Mouse (Mus musculus): ENCODE results near the gene Abcc3. TPM values are rescaled to one million over a fixed set of nuclear protein-coding genes. Genes with fewer than 3 reads are reported as not detected.
A peak's percentile ranks its signal among the peaks of the same experiment; 100 is the strongest.

Abcc3 gene
- total and polyA plus RNA-seq, 2 experiments from 2014 or later: 1.0 to 4.5 TPM

- 92% methylated on average over 10 of the region's 10 CpGs for WGBS
- Histone ChIP-seq H3K4me3 (ENCODE audit: low read length) (no peak overlapping the region), H3K4me2 (ENCODE audit: low read depth, low read length) (no peak overlapping the region), H3K9ac (replicated peaks; ENCODE audit: low read length) (no peak overlapping the region), H3K4me1 (ENCODE audit: insufficient read depth, low read length) (0 out of 2 replicates have a peak, but pooled peaks cover 4% of the 10 kb centered on the region), H3K36me3 (ENCODE audit: insufficient read depth, low read length) (no peaks in the 10 kb centered on the region), H3K9me3 (ENCODE audit: low read length) (no peaks in the 10 kb centered on the region), H3K27ac (no peak overlapping the region), H3K27me3 (ENCODE audit: insufficient read depth, low read length) (no peaks in the 10 kb centered on the region; the same call in 1 of the 2 replicates)
- DNase-seq (ENCODE audit: low spot score) (no peak), ATAC-seq (no peak)
- TF ChIP-seq CTCF (IDR thresholded peaks at IDR 0.05; ENCODE audit: low read depth): no peak
Observed at GRCm38 (mm10) chr11:94391661-94392060, 1.1 kb downstream of the Abcc3 start.

GRCm38 (mm10) chr11:94390825-94391224 lies 2.0 kb downstream of the Abcc3 start:
- DNase-seq (ENCODE audit: low spot score) (no peak), ATAC-seq (no peak)
- Histone ChIP-seq H3K9ac (replicated peaks; ENCODE audit: low read length) (no peak overlapping the region), H3K4me3 (ENCODE audit: low read length) (no peak overlapping the region), H3K27ac (no peak overlapping the region), H3K36me3 (ENCODE audit: insufficient read depth, low read length) (no peaks in the 10 kb centered on the region), H3K4me2 (ENCODE audit: low read depth, low read length) (no peak overlapping the region), H3K4me1 (ENCODE audit: insufficient read depth, low read length) (peaks cover 11% of the 10 kb centered on the region), H3K27me3 (ENCODE audit: insufficient read depth, low read length) (no peaks in the 10 kb centered on the region; the same call in 1 of the 2 replicates), H3K9me3 (ENCODE audit: low read length) (no peaks in the 10 kb centered on the region)
- 92% methylated on average over 6 of the region's 6 CpGs for WGBS
- TF ChIP-seq CTCF (IDR thresholded peaks at IDR 0.05; ENCODE audit: low read depth): no peak

DNA sequence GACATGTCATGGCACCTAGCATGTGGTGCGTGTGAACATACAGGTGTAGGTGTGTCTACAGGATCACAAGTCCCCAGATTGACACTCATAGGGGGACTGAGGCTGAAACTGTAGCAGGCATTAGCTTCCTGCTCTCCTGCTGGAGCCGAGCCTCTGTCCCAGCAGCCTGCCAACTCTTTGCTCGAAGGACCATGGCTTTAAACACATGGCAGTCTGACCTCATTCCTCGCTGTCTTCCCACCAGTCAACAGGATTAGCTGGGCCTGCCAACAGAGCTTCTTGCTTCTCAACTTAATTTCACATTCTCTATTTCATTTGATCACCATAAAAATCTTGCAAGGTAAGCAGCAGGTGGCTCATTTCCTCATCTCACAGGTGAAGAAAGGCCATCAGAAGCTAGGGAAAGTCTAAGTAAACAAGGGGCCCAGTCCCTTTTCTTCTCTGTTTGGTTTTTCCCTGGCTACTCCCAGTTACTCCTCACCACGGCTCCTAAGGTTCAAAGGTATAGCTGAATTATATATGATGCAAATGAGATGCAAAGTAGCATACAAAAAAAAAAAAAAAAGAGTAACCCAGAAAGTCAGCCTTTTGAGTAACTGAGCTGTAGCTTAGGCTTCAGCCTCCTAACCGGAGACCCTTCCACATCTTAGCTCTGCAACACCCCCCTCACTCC lies 2.9 kb downstream of the Abcc3 start:
- H3K36me3 ChIP-seq (ENCODE audit: insufficient read depth, low read length): no peaks in the 10 kb centered on the region
- H3K9me3 ChIP-seq (ENCODE audit: low read length): no peaks in the 10 kb centered on the region
- ATAC-seq: no peak

DNA sequence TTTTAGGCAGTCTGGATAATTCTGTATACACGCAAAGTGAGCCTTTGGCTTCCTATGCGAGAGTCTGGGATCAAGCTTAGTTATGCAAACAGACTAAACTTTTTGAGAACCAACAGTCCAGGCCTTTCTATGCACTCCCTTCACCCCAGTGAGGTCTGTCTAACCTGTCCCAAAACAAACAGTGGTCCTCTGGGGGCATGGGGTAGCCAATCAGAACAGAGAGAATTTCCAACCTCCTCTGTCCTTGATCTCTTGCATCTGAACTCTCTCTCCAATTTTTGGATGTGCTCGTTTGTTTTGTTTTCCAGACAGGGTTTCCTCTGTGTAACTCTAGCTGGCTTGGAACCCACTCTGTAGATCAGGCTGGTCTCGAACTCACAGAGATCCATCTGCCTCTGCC lies 3.8 kb downstream of the Abcc3 start:
- no peak overlapping the region for H3K4me2 ChIP-seq (ENCODE audit: low read depth, low read length)

More for the DNA sequence above, 2.9 kb downstream of the Abcc3 start:
- no peak for DNase-seq (ENCODE audit: low spot score)
- H3K27ac ChIP-seq: no peak overlapping the region
- WGBS: 57% methylated on average over 6 of the region's 6 CpGs
- H3K9ac ChIP-seq (replicated peaks; ENCODE audit: low read length): no peak overlapping the region
- no peaks in the 10 kb centered on the region; the same call in 1 of the 2 replicates for H3K27me3 ChIP-seq (ENCODE audit: insufficient read depth, low read length)
- H3K4me3 ChIP-seq (ENCODE audit: low read length): no peak overlapping the region
- H3K4me1 ChIP-seq (ENCODE audit: insufficient read depth, low read length): peaks cover 11% of the 10 kb centered on the region
- TF ChIP-seq CTCF (IDR thresholded peaks at IDR 0.05; ENCODE audit: low read depth): no peak
- H3K4me2 ChIP-seq (ENCODE audit: low read depth, low read length): no peak overlapping the region

DNA sequence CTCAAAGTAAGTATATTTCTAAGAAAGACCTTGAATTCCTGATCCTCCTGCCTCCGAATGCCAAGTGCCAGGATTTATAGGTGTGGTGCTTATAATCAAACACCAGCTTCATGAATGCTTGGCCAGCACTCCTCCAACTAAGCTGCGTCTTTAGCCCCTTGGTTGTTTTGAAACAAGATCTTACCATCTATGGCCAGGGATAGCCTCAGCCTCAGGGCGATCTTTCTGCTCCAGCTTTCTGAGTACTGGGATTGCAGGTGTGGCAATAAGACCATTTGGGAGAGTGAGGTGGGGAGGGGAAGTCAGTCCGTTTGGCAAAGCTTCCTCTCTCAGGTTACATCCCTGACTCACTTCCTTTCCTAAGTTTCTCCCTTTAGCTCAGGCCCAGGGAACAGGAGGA lies 5.0 kb downstream of the Abcc3 start:
- no peak overlapping the region for H3K4me3 ChIP-seq (ENCODE audit: low read length)
- DNase-seq (ENCODE audit: low spot score) (no peak), ATAC-seq (no peak)
- no peak overlapping the region for H3K9ac ChIP-seq (replicated peaks; ENCODE audit: low read length)
- H3K36me3 ChIP-seq (ENCODE audit: insufficient read depth, low read length): no peaks in the 10 kb centered on the region
- H3K9me3 ChIP-seq (ENCODE audit: low read length): no peaks in the 10 kb centered on the region
- no peak for TF ChIP-seq CTCF (IDR thresholded peaks at IDR 0.05; ENCODE audit: low read depth)
- no peaks in the 10 kb centered on the region; the same call in 1 of the 2 replicates for H3K27me3 ChIP-seq (ENCODE audit: insufficient read depth, low read length)
- peaks cover 10% of the 10 kb centered on the region for H3K4me1 ChIP-seq (ENCODE audit: insufficient read depth, low read length)
- 87% methylated on average over 4 of the region's 4 CpGs for whole genome bisulfite sequencing
- H3K27ac ChIP-seq: no peak overlapping the region
- no peak overlapping the region for H3K4me2 ChIP-seq (ENCODE audit: low read depth, low read length)

More for the DNA sequence above, 3.8 kb downstream of the Abcc3 start:
- no peak overlapping the region for H3K27ac ChIP-seq
- H3K9ac ChIP-seq (replicated peaks; ENCODE audit: low read length): no peak overlapping the region
- ATAC-seq (no peak), DNase-seq (ENCODE audit: low spot score) (no peak)
- TF ChIP-seq CTCF (IDR thresholded peaks at IDR 0.05; ENCODE audit: low read depth): no peak
- peaks cover 11% of the 10 kb centered on the region for H3K4me1 ChIP-seq (ENCODE audit: insufficient read depth, low read length)
- 85% methylated on average over 4 of the region's 4 CpGs for WGBS
- H3K27me3 ChIP-seq (ENCODE audit: insufficient read depth, low read length): no peaks in the 10 kb centered on the region; the same call in 1 of the 2 replicates
- H3K36me3 ChIP-seq (ENCODE audit: insufficient read depth, low read length): no peaks in the 10 kb centered on the region
- H3K4me3 ChIP-seq (ENCODE audit: low read length): no peak overlapping the region
- no peaks in the 10 kb centered on the region for H3K9me3 ChIP-seq (ENCODE audit: low read length)

DNA sequence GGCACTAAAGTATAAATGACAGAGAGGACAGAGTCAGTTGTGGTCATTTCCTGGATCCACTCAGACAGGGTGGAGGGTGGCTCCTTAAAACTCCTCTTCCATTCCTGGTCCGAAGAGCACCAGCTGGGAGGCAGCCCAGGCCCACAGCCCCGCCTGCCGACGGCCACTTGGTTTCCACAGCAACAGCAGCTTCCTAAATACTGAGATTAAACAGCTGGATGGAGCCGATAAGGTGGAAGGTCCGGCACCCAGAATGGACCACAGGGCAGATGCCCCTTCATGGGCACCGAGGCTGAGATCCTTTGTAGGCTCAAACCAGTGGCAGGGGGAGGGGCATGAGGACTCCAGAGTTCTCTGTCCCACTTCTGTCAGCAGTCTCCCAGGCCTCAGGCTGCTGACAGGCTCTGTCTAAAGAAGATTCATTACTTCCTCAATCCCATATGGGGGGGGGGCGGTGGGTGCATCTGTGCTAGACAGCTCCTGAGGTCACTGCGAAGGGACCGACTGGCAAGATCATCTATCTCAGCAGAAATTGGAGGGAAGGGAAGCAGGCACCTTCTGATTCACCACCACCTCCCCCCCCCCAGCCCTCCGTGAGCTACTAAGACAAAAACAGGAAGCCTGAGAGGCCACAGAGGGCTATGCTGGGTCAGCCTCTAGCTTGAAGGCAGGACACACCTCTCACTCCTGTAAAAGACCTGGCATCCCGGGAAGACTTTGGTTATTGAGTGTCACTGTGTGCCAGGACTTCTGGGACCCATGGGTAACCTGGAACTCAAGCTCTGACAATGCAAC lies 6.6 kb downstream of the Abcc3 start:
- Histone ChIP-seq H3K4me2 (ENCODE audit: low read depth, low read length) (no peak overlapping the region), H3K4me1 (ENCODE audit: insufficient read depth, low read length) (peaks cover 7% of the 10 kb centered on the region), H3K9ac (replicated peaks; ENCODE audit: low read length) (no peak overlapping the region), H3K27ac (peak overlapping the region; percentile 51; the same call in 1 of the 2 replicates), H3K27me3 (ENCODE audit: insufficient read depth, low read length) (no peaks in the 10 kb centered on the region), H3K4me3 (ENCODE audit: low read length) (no peak overlapping the region), H3K9me3 (ENCODE audit: low read length) (no peaks in the 10 kb centered on the region), H3K36me3 (ENCODE audit: insufficient read depth, low read length) (no peaks in the 10 kb centered on the region)
- peak; percentile 37 for DNase-seq (ENCODE audit: low spot score)
- 0 out of 2 replicates have a peak, but pooled peaks have one; percentile 4 for TF ChIP-seq CTCF (IDR thresholded peaks at IDR 0.05; ENCODE audit: low read depth)
- ATAC-seq: peak; percentile 77
- 21% methylated on average over 12 of the region's 12 CpGs for WGBS
